Mouse (Mus musculus): ENCODE measurements around the gene Gprc5b. TPM values are rescaled to one million over a fixed set of nuclear protein-coding genes. Genes with fewer than 3 reads are reported as not detected.

Gene Gprc5b
- polyA plus RNA-seq, 1 experiment from 2014 or later: 7.6 TPM

- no peak overlapping the region for H3K4me3 ChIP-seq (ENCODE audit: low read depth, low read length)
- WGBS: 51% methylated on average over 11 of the region's 11 CpGs
- no peak overlapping the region for H3K9ac ChIP-seq
- no peaks in the 10 kb centered on the region for H3K27me3 ChIP-seq (ENCODE audit: insufficient read depth, low read length)
- TF ChIP-seq CTCF (IDR thresholded peaks at IDR 0.05; ENCODE audit: low read depth): no peak
- ATAC-seq (ENCODE audit: insufficient read depth) (no peak), DNase-seq (no peak)
- H3K9me3 ChIP-seq (ENCODE audit: low read depth, low read length): no peaks in the 10 kb centered on the region
- no peaks in the 10 kb centered on the region for H3K4me1 ChIP-seq (ENCODE audit: insufficient read depth)
- no peak overlapping the region for H3K4me2 ChIP-seq
- no peaks in the 10 kb centered on the region for H3K36me3 ChIP-seq (ENCODE audit: insufficient read depth)
- no peak overlapping the region for H3K27ac ChIP-seq (ENCODE audit: low read depth)
Measured at GRCm38 (mm10) chr7:118937469-118938387, 57.3 kb downstream of the Gprc5b start.

GRCm38 (mm10) chr7:118936844-118937243, 58.2 kb downstream of the Gprc5b start:
- H3K4me1 ChIP-seq (ENCODE audit: insufficient read depth): no peaks in the 10 kb centered on the region
- 32% methylated on average over 4 of the region's 4 CpGs for WGBS
- no peak for TF ChIP-seq CTCF (IDR thresholded peaks at IDR 0.05; ENCODE audit: low read depth)
- H3K27ac ChIP-seq (ENCODE audit: low read depth): no peak overlapping the region
- H3K9ac ChIP-seq: no peak overlapping the region
- DNase-seq (no peak), ATAC-seq (ENCODE audit: insufficient read depth) (no peak)
- no peaks in the 10 kb centered on the region for H3K9me3 ChIP-seq (ENCODE audit: low read depth, low read length)
- H3K4me3 ChIP-seq (ENCODE audit: low read depth, low read length): no peak overlapping the region
- H3K27me3 ChIP-seq (ENCODE audit: insufficient read depth, low read length): no peaks in the 10 kb centered on the region
- no peaks in the 10 kb centered on the region for H3K36me3 ChIP-seq (ENCODE audit: insufficient read depth)
- no peak overlapping the region for H3K4me2 ChIP-seq

- TF ChIP-seq CTCF (IDR thresholded peaks at IDR 0.05; ENCODE audit: low read depth): no peak
- H3K27me3 ChIP-seq (ENCODE audit: insufficient read depth, low read length): no peaks in the 10 kb centered on the region
- H3K4me3 ChIP-seq (ENCODE audit: low read depth, low read length): no peak overlapping the region
- no peaks in the 10 kb centered on the region for H3K36me3 ChIP-seq (ENCODE audit: insufficient read depth)
- WGBS: 30% methylated on average over 2 of the region's 2 CpGs
- no peak overlapping the region for H3K9ac ChIP-seq
- no peak for ATAC-seq (ENCODE audit: insufficient read depth)
- no peaks in the 10 kb centered on the region for H3K4me1 ChIP-seq (ENCODE audit: insufficient read depth)
- H3K4me2 ChIP-seq: no peak overlapping the region
- no peak overlapping the region for H3K27ac ChIP-seq (ENCODE audit: low read depth)
- H3K9me3 ChIP-seq (ENCODE audit: low read depth, low read length): no peaks in the 10 kb centered on the region
- no peak for DNase-seq
Measured at GRCm38 (mm10) chr7:118935306-118935705, 59.7 kb downstream of the Gprc5b start.

- no peaks in the 10 kb centered on the region for H3K9me3 ChIP-seq (ENCODE audit: low read depth, low read length)
- H3K27me3 ChIP-seq (ENCODE audit: insufficient read depth, low read length): no peaks in the 10 kb centered on the region
- WGBS: 67% methylated on average over 17 of the region's 17 CpGs
- H3K4me1 ChIP-seq (ENCODE audit: insufficient read depth): peaks cover 6% of the 10 kb centered on the region; the same call in 1 of the 2 replicates
- H3K27ac ChIP-seq (ENCODE audit: low read depth): no peak overlapping the region
- no peak for TF ChIP-seq CTCF (IDR thresholded peaks at IDR 0.05; ENCODE audit: low read depth)
- H3K36me3 ChIP-seq (ENCODE audit: insufficient read depth): no peaks in the 10 kb centered on the region
- no peak overlapping the region for H3K4me2 ChIP-seq
- H3K4me3 ChIP-seq (ENCODE audit: low read depth, low read length): no peak overlapping the region
- no peak overlapping the region for H3K9ac ChIP-seq
- DNase-seq: no peak
- no peak for ATAC-seq (ENCODE audit: insufficient read depth)
Measured at GRCm38 (mm10) chr7:118931502-118932395, 63.3 kb downstream of the Gprc5b start.

- TF ChIP-seq CTCF (IDR thresholded peaks at IDR 0.05; ENCODE audit: low read depth): no peak
- Histone ChIP-seq H3K4me3 (ENCODE audit: low read depth, low read length) (no peak overlapping the region), H3K4me2 (peak overlapping the region; percentile 34), H3K27me3 (ENCODE audit: insufficient read depth, low read length) (no peaks in the 10 kb centered on the region), H3K9ac (no peak overlapping the region), H3K36me3 (ENCODE audit: insufficient read depth) (no peaks in the 10 kb centered on the region), H3K27ac (ENCODE audit: low read depth) (peak overlapping the region; percentile 69), H3K9me3 (ENCODE audit: low read depth, low read length) (no peaks in the 10 kb centered on the region), H3K4me1 (ENCODE audit: insufficient read depth) (peaks cover 6% of the 10 kb centered on the region; the same call in 1 of the 2 replicates)
- WGBS: 12% methylated on average over 16 of the region's 16 CpGs
- peak; percentile 67 for DNase-seq
- ATAC-seq (ENCODE audit: insufficient read depth): peak; percentile 87
Measured at GRCm38 (mm10) chr7:118929601-118930311, 65.3 kb downstream of the Gprc5b start.

- no peaks in the 10 kb centered on the region for H3K9me3 ChIP-seq (ENCODE audit: low read depth, low read length)
- WGBS: 44% methylated on average over 8 of the region's 8 CpGs
- H3K27me3 ChIP-seq (ENCODE audit: insufficient read depth, low read length): no peaks in the 10 kb centered on the region
- H3K4me3 ChIP-seq (ENCODE audit: low read depth, low read length): no peak overlapping the region
- H3K36me3 ChIP-seq (ENCODE audit: insufficient read depth): no peaks in the 10 kb centered on the region
- TF ChIP-seq CTCF (IDR thresholded peaks at IDR 0.05; ENCODE audit: low read depth): no peak
- 0 out of 2 replicates have a peak overlapping the region, but pooled peaks have one; percentile 9 for H3K27ac ChIP-seq (ENCODE audit: low read depth)
- H3K4me1 ChIP-seq (ENCODE audit: insufficient read depth): peaks cover 6% of the 10 kb centered on the region; the same call in 1 of the 2 replicates
- no peak overlapping the region for H3K4me2 ChIP-seq
- no peak overlapping the region for H3K9ac ChIP-seq
- no peak; the same call in 1 of the 2 replicates for ATAC-seq (ENCODE audit: insufficient read depth)
- DNase-seq: no peak
Measured at GRCm38 (mm10) chr7:118928916-118929315, 66.1 kb downstream of the Gprc5b start.

Measured in lung, embryonic 14.5 days (tissue).